Mouse (Mus musculus) G1E (cell line): ENCODE measurements around the gene Bmp5. TPM values are rescaled to one million over a fixed set of nuclear protein-coding genes. Genes with fewer than 3 reads are reported as not detected.

Source experiments
- ATAC-seq: 2 replicates; pipeline ENCODE4 v1.8.0; 2016; ENCODE audit warnings: mild to moderate bottlenecking; ENCODE audit not compliant: insufficient number of reproducible peaks, poor library complexity, low FRiP score, severe bottlenecking; ENCODE audit errors: extremely low read depth
- DNase-seq: peaks from one replicate; pipeline ENCODE4 v3.0.0; 2012; ENCODE audit warnings: low spot score
- H3K27me3 ChIP-seq: 2 replicates; pipeline ENCODE4 v1.6.1; 2012; ENCODE audit warnings: mild to moderate bottlenecking, low read length, inconsistent platforms; ENCODE audit not compliant: insufficient read depth
- H3K36me3 ChIP-seq: replicated peaks from 2 replicates; pipeline ENCODE3; 2012; ENCODE audit warnings: mild to moderate bottlenecking, inconsistent platforms
- H3K4me1 ChIP-seq: 2 replicates; pipeline ENCODE4 v1.6.1; 2012; ENCODE audit warnings: low read depth, low read length, inconsistent platforms, mixed read lengths; ENCODE audit not compliant: insufficient read depth
- H3K4me3 ChIP-seq: 2 replicates; pipeline ENCODE4 v1.5.1; 2012; ENCODE audit warnings: low read depth, mild to moderate bottlenecking, inconsistent platforms, low read length, moderate library complexity, mixed read lengths
- H3K9me3 ChIP-seq: replicated peaks from 2 replicates; pipeline ENCODE4 v1.6.1; 2012; ENCODE audit warnings: inconsistent platforms
- CTCF ChIP-seq: IDR thresholded peaks from 2 replicates; pipeline ENCODE4 v1.5.1; 2012; ENCODE audit warnings: low read depth, low read length, inconsistent platforms, mixed read lengths
- GATA1 ChIP-seq: IDR thresholded peaks from 2 replicates; pipeline ENCODE4 v1.6.1; 2012; ENCODE audit warnings: borderline replicate concordance, low read length, inconsistent platforms, mixed read lengths
- GATA2 ChIP-seq: IDR thresholded peaks from 2 replicates; pipeline ENCODE4 v1.6.1; 2012; ENCODE audit warnings: low read depth, low read length, inconsistent platforms, borderline replicate concordance
- POLR2AphosphoS5 ChIP-seq: IDR thresholded peaks from 2 replicates; pipeline ENCODE4 v1.6.1; 2012; ENCODE audit warnings: low read depth, low read length, inconsistent platforms; ENCODE audit not compliant: insufficient replicate concordance
- TAL1 ChIP-seq: conservative IDR thresholded peaks from 2 replicates; pipeline ENCODE4 v1.6.1; 2012; ENCODE audit warnings: low read depth, low read length, inconsistent platforms, mixed read lengths
- polyA plus RNA-seq: library from polyadenylated mRNA; stranded (reverse); fragments of >175 nt; gene quantifications from 2 replicates; pipeline ENCODE4 v1.2.3, GENCODE M21; 2012
- total RNA-seq, 2 experiments: library from RNA; stranded (forward) in 1 of 2; stranded (reverse) in 1 of 2; fragments of 200-1000 nt in 1 of 2; fragments of >200 nt in 1 of 2; fragmentation: Nextera tagmentation in 1 of 2; gene quantifications; 2 replicates each; pipeline ENCODE4 v1.2.3; 2014 to 2017

Bmp5 gene
- 0.24 TPM in 1 of 2 replicates, not detected in the other for total RNA-seq (2014; fragmentation: Nextera tagmentation)
- total RNA-seq (2017) = 0.06 and 0.16 TPM in 2 replicates
- polyA plus RNA-seq = not detected in 2 replicates

DNA sequence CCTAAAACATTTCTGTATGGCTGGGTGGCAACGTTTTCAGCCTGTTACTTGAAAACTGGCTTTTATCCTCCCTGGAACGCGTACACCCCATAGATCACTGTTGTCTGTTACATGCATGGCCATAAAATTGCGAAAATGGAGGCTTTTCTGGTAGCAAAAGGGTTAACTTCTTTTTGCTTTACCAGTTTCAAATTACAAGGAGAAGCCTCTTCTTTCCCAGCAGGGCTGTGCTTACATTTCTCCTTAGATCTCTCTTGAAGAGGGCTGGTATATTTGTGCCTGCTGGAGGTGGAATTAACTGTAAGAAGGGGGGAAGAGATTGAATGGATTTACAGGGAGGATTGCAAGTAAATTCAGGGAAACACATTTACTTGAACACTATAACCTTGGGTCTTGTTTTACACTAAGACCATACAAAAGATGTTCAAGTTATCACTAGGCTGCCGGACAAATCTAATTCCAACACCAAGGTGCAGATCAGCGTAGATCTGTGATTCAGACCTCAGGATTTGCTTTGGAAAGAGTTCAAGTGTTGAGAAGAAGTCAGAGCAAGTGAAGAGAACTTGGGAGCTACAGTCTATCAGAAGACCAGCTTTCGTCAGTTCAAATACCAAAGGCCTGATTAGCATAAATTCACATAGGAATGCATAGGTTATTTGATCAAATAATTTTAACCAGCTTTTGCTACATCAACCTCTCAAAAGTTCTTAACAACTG, at the start of gene Bmp5:
Bmp5 (plus strand) TSS at position 236 of the 717 bp plus-strand sequence.
- Histone ChIP-seq H3K36me3 (no peaks in the 10 kb centered on the region), H3K4me1 (peaks cover 7% of the 10 kb centered on the region; the same call in 1 of the 2 replicates), H3K27me3 (no peaks in the 10 kb centered on the region), H3K4me3 (no peak within 1 kb of the TSS), H3K9me3 (no peaks in the 10 kb centered on the region)
- ATAC-seq (no peak), DNase-seq (no peak)
- no peak for TF ChIP-seq GATA1
- TF ChIP-seq POLR2AphosphoS5 = no peak
- TF ChIP-seq CTCF = no peak
- no peak for TF ChIP-seq TAL1
- no peak for TF ChIP-seq GATA2

DNA sequence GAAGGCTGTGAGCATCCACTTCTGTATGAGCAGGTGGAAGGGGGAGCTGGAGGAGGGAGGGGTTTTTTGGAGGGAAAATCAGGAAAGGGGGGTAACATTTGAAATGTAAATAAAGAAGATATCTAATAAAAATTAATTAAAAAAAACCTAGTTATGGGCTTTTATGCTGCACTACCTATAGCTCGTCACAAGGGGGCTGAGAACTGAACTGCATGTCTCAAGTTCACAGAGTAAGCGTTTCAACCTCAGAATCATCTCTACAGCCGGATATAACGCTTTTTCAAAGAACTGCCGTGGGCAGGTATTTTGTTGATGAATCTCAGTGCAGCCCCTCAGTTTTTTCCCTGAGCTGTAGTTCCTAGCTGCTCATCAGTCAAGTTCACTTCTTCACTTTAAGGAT, 15.1 kb upstream of the Bmp5 start:
- no peaks in the 10 kb centered on the region for H3K36me3 ChIP-seq
- H3K4me1 ChIP-seq = peaks cover 15% of the 10 kb centered on the region
- H3K27me3 ChIP-seq = 0 out of 2 replicates have a peak, but pooled peaks cover 2% of the 10 kb centered on the region
- no peak for TF ChIP-seq POLR2AphosphoS5
- TF ChIP-seq GATA1 = no peak
- no peak for TF ChIP-seq CTCF
- no peak for TF ChIP-seq GATA2
- no peak for TF ChIP-seq TAL1
- H3K9me3 ChIP-seq = no peaks in the 10 kb centered on the region
- ATAC-seq = no peak; the same call in 1 of the 2 replicates
- H3K4me3 ChIP-seq = no peak overlapping the region
- DNase-seq = no peak

DNA sequence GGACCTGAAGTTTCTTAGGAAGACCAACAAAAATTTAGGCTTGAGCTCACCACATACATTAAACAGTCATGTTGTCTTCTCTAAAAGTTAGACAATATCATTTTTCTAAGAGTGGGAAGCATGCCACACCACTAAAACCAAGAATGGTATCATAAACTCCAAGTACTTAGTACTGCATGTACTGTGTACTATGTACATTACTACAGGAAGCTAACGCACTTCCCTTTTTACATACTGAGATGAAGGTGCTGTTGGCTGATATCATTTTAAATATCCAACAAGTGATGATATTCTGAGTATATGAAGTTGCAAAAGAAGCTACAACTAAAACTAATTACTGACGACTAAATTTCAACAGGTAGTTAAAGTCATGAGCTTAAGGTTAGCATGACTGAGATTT, 13.6 kb upstream of the Bmp5 start:
- H3K36me3 ChIP-seq = no peaks in the 10 kb centered on the region
- no peak for DNase-seq
- TF ChIP-seq TAL1 = no peak
- no peak for TF ChIP-seq POLR2AphosphoS5
- no peak for TF ChIP-seq GATA1
- TF ChIP-seq GATA2 = no peak
- no peak for TF ChIP-seq CTCF
- H3K4me3 ChIP-seq = no peak overlapping the region
- no peak for ATAC-seq
- no peaks in the 10 kb centered on the region for H3K9me3 ChIP-seq
- H3K27me3 ChIP-seq = 0 out of 2 replicates have a peak, but pooled peaks cover 1% of the 10 kb centered on the region
- peaks cover 17% of the 10 kb centered on the region for H3K4me1 ChIP-seq

DNA sequence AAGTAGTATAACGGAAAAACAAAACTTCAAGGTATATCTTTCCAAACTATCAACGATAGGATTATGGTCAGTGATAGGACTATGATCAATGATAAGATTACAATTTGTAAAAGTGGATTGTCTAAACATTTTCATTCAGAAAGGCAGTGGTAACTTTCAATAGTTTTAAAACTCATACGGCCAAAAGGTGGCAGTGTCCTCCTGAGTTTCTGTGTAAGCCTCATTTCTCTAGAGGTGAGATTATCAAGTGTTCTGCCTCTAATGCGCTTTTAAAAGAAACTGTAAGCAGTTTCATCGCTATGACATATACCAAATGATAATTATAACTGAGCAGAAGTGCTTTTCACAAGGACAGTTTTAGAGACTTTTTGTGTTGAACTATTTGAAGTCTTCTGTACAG, 12.7 kb upstream of the Bmp5 start:
- Histone ChIP-seq H3K27me3 (no peaks in the 10 kb centered on the region), H3K9me3 (no peaks in the 10 kb centered on the region), H3K36me3 (no peaks in the 10 kb centered on the region), H3K4me3 (no peak overlapping the region), H3K4me1 (peaks cover 23% of the 10 kb centered on the region)
- TF ChIP-seq GATA2 (no peak), CTCF (no peak), POLR2AphosphoS5 (no peak), TAL1 (no peak), GATA1 (no peak)
- ATAC-seq = peak; percentile 28; the same call in 1 of the 2 replicates
- no peak for DNase-seq

DNA sequence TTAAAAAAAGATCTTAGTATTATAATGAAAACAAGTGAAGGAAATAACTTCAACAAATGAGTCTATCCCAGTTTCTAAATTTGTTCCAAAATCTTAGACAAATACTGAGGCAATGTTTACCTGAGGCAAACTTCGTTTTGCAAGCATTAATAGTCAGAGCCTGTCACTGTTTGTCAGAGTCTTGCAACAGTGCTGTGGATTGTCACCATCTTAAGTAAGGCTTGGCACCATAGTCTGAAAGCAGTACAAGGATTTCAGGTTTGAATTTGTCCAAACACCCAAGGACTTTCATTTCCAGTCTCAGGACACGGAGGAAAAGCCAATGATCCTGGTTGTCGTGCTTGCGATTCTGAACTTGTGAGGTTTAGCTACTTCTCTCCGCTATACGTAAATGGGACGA, 10.4 kb upstream of the Bmp5 start:
- ATAC-seq (no peak), DNase-seq (no peak)
- Histone ChIP-seq H3K4me1 (peaks cover 36% of the 10 kb centered on the region), H3K27me3 (no peaks in the 10 kb centered on the region), H3K36me3 (no peaks in the 10 kb centered on the region), H3K9me3 (no peaks in the 10 kb centered on the region), H3K4me3 (no peak overlapping the region)
- TF ChIP-seq CTCF = no peak
- no peak for TF ChIP-seq TAL1
- no peak for TF ChIP-seq POLR2AphosphoS5
- TF ChIP-seq GATA2 = no peak
- no peak for TF ChIP-seq GATA1

DNA sequence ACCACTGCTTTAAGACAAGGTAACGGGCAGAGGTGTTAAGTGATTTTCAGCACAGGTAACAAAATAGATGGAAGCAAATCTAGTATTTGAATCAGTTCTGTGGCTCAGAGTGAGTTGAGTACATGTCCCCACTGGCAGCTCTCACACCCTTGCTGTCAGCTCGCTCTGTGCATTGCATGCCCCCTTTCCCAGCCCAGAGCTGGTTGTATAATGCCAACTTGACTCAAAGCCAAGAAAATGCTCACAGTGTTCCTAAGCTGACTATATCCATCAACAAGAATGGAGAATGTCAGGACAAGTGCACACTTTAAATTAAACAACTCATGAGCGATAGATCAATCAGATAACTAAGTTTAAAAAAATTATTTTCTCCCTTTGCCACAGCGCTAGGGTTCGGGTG, 8.6 kb upstream of the Bmp5 start:
- TF ChIP-seq TAL1 (no peak), GATA1 (no peak), CTCF (no peak), POLR2AphosphoS5 (no peak), GATA2 (no peak)
- ATAC-seq (no peak), DNase-seq (no peak)
- no peaks in the 10 kb centered on the region for H3K36me3 ChIP-seq
- peaks cover 33% of the 10 kb centered on the region for H3K4me1 ChIP-seq
- no peak overlapping the region for H3K4me3 ChIP-seq
- no peaks in the 10 kb centered on the region for H3K27me3 ChIP-seq
- no peaks in the 10 kb centered on the region for H3K9me3 ChIP-seq
